Mouse (Mus musculus): ENCODE measurements around the gene Abo.

DNA sequence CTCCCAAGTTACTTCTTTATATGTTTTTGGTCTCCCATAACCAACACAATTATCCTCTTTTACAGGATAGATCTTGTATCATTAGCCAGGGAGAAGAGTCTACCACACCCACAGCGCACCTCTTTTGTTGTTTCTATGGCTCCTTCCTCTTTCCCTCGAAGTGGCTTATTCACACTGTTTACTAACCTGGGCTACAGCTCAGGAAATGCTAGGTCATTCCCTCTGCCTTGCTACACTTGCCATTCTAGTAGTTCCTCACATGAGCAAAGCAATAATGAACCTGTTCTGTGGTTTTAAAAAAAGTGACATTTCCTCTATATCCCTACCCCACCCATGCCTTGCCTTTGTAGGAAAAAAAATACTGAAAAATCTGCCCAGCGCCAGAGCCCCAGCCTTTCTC is 1.9 kb downstream of the Abo start:
- TF ChIP-seq GATA1 (IDR thresholded peaks at IDR 0.05; ENCODE audit: low read length) = no peak
- TF ChIP-seq TAL1 (IDR thresholded peaks at IDR 0.05; ENCODE audit: low read length) = no peak

Measured in erythroblast, embryonic 14.5 days (primary cell).